Mouse (Mus musculus) CH12.LX (cell line): ENCODE measurements around the gene Rab4a. TPM values are rescaled to one million over a fixed set of nuclear protein-coding genes. Genes with fewer than 3 reads are reported as not detected.

ENCODE experiments used
- DNase-seq: peaks from one replicate; pipeline ENCODE4 v3.0.0-alpha.2; 2013; ENCODE audit errors: extremely low read depth
- H3K27ac ChIP-seq: 2 replicates; pipeline ENCODE4 v1.5.1; 2012; ENCODE audit warnings: low read depth, mild to moderate bottlenecking, control low read depth, moderate library complexity; ENCODE audit not compliant: insufficient read depth
- H3K27me3 ChIP-seq: replicated peaks from 2 replicates; pipeline ENCODE3; 2012; ENCODE audit warnings: inconsistent platforms
- H3K36me3 ChIP-seq, 2 experiments: replicated peaks in 1 of 2; 2 replicates each; pipeline versions ENCODE3 to v1.6.1; 2012; ENCODE audit warnings: inconsistent platforms in 1 of 2, low read length in 1 of 2, mild to moderate bottlenecking in 1 of 2, mixed read lengths in 1 of 2, moderate library complexity in 1 of 2; ENCODE audit not compliant: control insufficient read depth in 1 of 2, insufficient read depth in 1 of 2
- H3K4me1 ChIP-seq, 2 experiments: 2 replicates each; pipeline ENCODE4 v1.6.1; 2012; ENCODE audit warnings: inconsistent platforms in 1 of 2, moderate library complexity in 1 of 2; ENCODE audit not compliant: insufficient read depth in 2 of 2, control insufficient read depth in 1 of 2
- H3K4me2 ChIP-seq: 2 replicates; pipeline ENCODE4 v1.6.1; 2012; ENCODE audit warnings: low read depth, mild to moderate bottlenecking, control low read depth; ENCODE audit not compliant: poor library complexity, insufficient read depth, severe bottlenecking
- H3K4me3 ChIP-seq, 3 experiments: fragments of 150-350 bp in 1 of 3; sonication (generic) in 1 of 3; replicated peaks in 1 of 3; 2 replicates each; pipeline versions ENCODE3 to v1.5.1; 2011 to 2012; ENCODE audit warnings: low read depth in 2 of 3, low read length in 2 of 3, mild to moderate bottlenecking in 2 of 3, moderate library complexity in 2 of 3, control low read depth in 1 of 3, improper control_type of control experiment in 1 of 3, inconsistent platforms in 1 of 3, mixed read lengths in 1 of 3; ENCODE audit not compliant: poor library complexity in 1 of 3
- H3K79me2 ChIP-seq: replicated peaks from 2 replicates; pipeline ENCODE4 v1.6.1; 2012; ENCODE audit warnings: mild to moderate bottlenecking, moderate library complexity; ENCODE audit not compliant: control insufficient read depth, poor library complexity, insufficient read depth, severe bottlenecking; ENCODE audit errors: extremely low read depth
- H3K9ac ChIP-seq: 2 replicates; pipeline ENCODE4 v1.6.1; 2012; ENCODE audit warnings: low read depth, mild to moderate bottlenecking, control low read depth, moderate library complexity; ENCODE audit not compliant: insufficient read depth
- H3K9me3 ChIP-seq: replicated peaks from 2 replicates; pipeline ENCODE3; 2012; ENCODE audit warnings: low read length, inconsistent platforms, mixed read lengths
- CHD1 ChIP-seq: IDR thresholded peaks from 2 replicates; pipeline ENCODE4 v1.6.1; 2012; ENCODE audit warnings: low read depth, low read length, improper control_type of control experiment, inconsistent platforms
- CHD2 ChIP-seq: IDR thresholded peaks from 2 replicates; pipeline ENCODE4 v1.6.1; 2011; ENCODE audit warnings: low read length, improper control_type of control experiment
- E2F4 ChIP-seq: IDR thresholded peaks from 2 replicates; pipeline ENCODE4 v1.6.1; 2011; ENCODE audit warnings: low read depth, low read length, improper control_type of control experiment; ENCODE audit not compliant: insufficient replicate concordance
- EP300 ChIP-seq: IDR thresholded peaks from 2 replicates; pipeline ENCODE4 v1.6.1; 2011; ENCODE audit warnings: low read length, improper control_type of control experiment
- ETS1 ChIP-seq: conservative IDR thresholded peaks from 2 replicates; pipeline ENCODE4 v1.6.1; 2012; ENCODE audit warnings: low read depth, mild to moderate bottlenecking, inconsistent platforms, low read length, improper control_type of control experiment, moderate library complexity
- GABPA ChIP-seq: IDR thresholded peaks from 2 replicates; pipeline ENCODE4 v1.6.1; 2012; ENCODE audit warnings: low read depth, low read length, improper control_type of control experiment, inconsistent platforms; ENCODE audit not compliant: insufficient replicate concordance
- IRF4 ChIP-seq: IDR thresholded peaks from 2 replicates; pipeline ENCODE4 v1.6.1; 2014; ENCODE audit warnings: low read depth, mild to moderate bottlenecking, inconsistent platforms, low read length, improper control_type of control experiment
- KAT2A ChIP-seq: IDR thresholded peaks from 2 replicates; pipeline ENCODE4 v1.6.1; 2012; ENCODE audit warnings: low read length, improper control_type of control experiment, inconsistent platforms; ENCODE audit not compliant: insufficient replicate concordance
- MAZ ChIP-seq: IDR thresholded peaks from 2 replicates; pipeline ENCODE4 v1.6.1; 2012; ENCODE audit warnings: low read depth, mild to moderate bottlenecking, inconsistent platforms, low read length, improper control_type of control experiment, moderate library complexity
- MYC ChIP-seq: IDR thresholded peaks from 2 replicates; pipeline ENCODE4 v1.6.1; 2011; ENCODE audit warnings: low read depth, mild to moderate bottlenecking, improper control_type of control experiment, low read length
- NRF1 ChIP-seq: IDR thresholded peaks from 2 replicates; pipeline ENCODE4 v1.6.1; 2014; ENCODE audit warnings: low read depth, mild to moderate bottlenecking, inconsistent platforms, low read length, improper control_type of control experiment, moderate library complexity
- POLR2A ChIP-seq: IDR thresholded peaks from 2 replicates; pipeline ENCODE4 v1.6.1; 2011; ENCODE audit warnings: low read depth, mild to moderate bottlenecking, improper control_type of control experiment, low read length
- RAD21 ChIP-seq: IDR thresholded peaks from 2 replicates; pipeline ENCODE4 v1.6.1; 2011; ENCODE audit warnings: low read depth, mild to moderate bottlenecking, low read length, improper control_type of control experiment, moderate library complexity
- RCOR1 ChIP-seq: conservative IDR thresholded peaks from 2 replicates; pipeline ENCODE4 v1.6.1; 2012; ENCODE audit warnings: low read depth, mild to moderate bottlenecking, inconsistent platforms, low read length, improper control_type of control experiment
- SIN3A ChIP-seq: IDR thresholded peaks from 2 replicates; pipeline ENCODE4 v1.6.1; 2012; ENCODE audit warnings: low read length, improper control_type of control experiment, inconsistent platforms
- SMC3 ChIP-seq: IDR thresholded peaks from 2 replicates; pipeline ENCODE4 v1.6.1; 2011; ENCODE audit warnings: low read depth, low read length, improper control_type of control experiment
- USF1 ChIP-seq: IDR thresholded peaks from 2 replicates; pipeline ENCODE4 v1.6.1; 2014; ENCODE audit warnings: low read depth, mild to moderate bottlenecking, inconsistent platforms, low read length, improper control_type of control experiment
- ZNF384 ChIP-seq: IDR thresholded peaks from 2 replicates; pipeline ENCODE4 v1.6.1; 2012; ENCODE audit warnings: low read depth, low read length, improper control_type of control experiment, inconsistent platforms
- dilution Hi-C: fragments of 300-500 bp; cut with MboI; formaldehyde crosslinking; loops from 2 replicates; pipeline ENCODE4 v1.14.3; 2020; ENCODE audit warnings: low sequenced_read_pairs; ENCODE audit not compliant: extremely low pct_unique_long_range_greater_than_20kb, extremely low pct_ligation_motif_present
- in situ Hi-C: fragments of 300-500 bp; cut with MboI; formaldehyde crosslinking; loops from 3 replicates; pipeline ENCODE4 v1.14.3; 2019; ENCODE audit warnings: low sequenced_read_pairs, low pct_ligation_motif_present, low pct_unique_long_range_greater_than_20kb, mixed read lengths
- polyA plus RNA-seq: library from polyadenylated mRNA; unstranded; fragments of >175 nt; gene quantifications from 2 replicates; pipeline ENCODE4 v1.2.1, GENCODE M21; 2012; ENCODE audit warnings: low read depth; ENCODE audit not compliant: insufficient read length
- total RNA-seq, 2 experiments: library from RNA; depleted of rRNA; stranded (reverse); fragments of 300-350 nt in 1 of 2; fragments of >200 nt in 1 of 2; gene quantifications; 2 replicates each; pipeline ENCODE4 v1.2.3; 2012 to 2014

Gene Rab4a
- total and polyA plus RNA-seq, 3 experiments = not detected

GRCm38 (mm10) chr8:123773468-123773867, 32.3 kb upstream of the Rab4a start:
- dilution Hi-C loops (no loop called here), in situ Hi-C loops (no loop called here)
- Histone ChIP-seq H3K9me3 (peaks cover 5% of the 10 kb centered on the region), H3K4me2 (no peak overlapping the region), H3K4me1 (peaks cover 0 to 11% of the 10 kb centered on the region in 2 experiments; a peak in 2 of 4 replicates), H3K4me3 (no peak overlapping the region), H3K36me3 (no peaks in the 10 kb centered on the region), H3K9ac (no peak overlapping the region), H3K79me2 (no peaks in the 10 kb centered on the region), H3K27me3 (peaks cover 7% of the 10 kb centered on the region), H3K27ac (no peak overlapping the region)
- DNase-seq = no peak
- TF ChIP-seq MYC = no peak
- no peak for TF ChIP-seq ZNF384
- TF ChIP-seq CHD1 = no peak
- TF ChIP-seq SMC3 = no peak

GRCm38 (mm10) chr8:123774491-123774890, 31.3 kb upstream of the Rab4a start:
- Histone ChIP-seq H3K36me3 (no peaks in the 10 kb centered on the region), H3K4me2 (no peak overlapping the region), H3K9ac (no peak overlapping the region), H3K4me1 (peaks cover 0 to 11% of the 10 kb centered on the region in 2 experiments; a peak in 2 of 4 replicates), H3K9me3 (peaks cover 5% of the 10 kb centered on the region), H3K79me2 (no peaks in the 10 kb centered on the region), H3K27ac (no peak overlapping the region), H3K4me3 (no peak overlapping the region), H3K27me3 (peaks cover 7% of the 10 kb centered on the region)
- no peak for TF ChIP-seq ZNF384
- TF ChIP-seq CHD2 = no peak
- TF ChIP-seq SMC3 = no peak
- TF ChIP-seq IRF4 = no peak
- no peak for TF ChIP-seq RCOR1
- no peak for TF ChIP-seq E2F4
- no peak for TF ChIP-seq MYC
- TF ChIP-seq KAT2A = no peak
- no peak for TF ChIP-seq SIN3A
- no peak for TF ChIP-seq EP300
- TF ChIP-seq ETS1 = no peak
- no peak for TF ChIP-seq USF1
- no peak for TF ChIP-seq NRF1
- TF ChIP-seq POLR2A = no peak
- no peak for TF ChIP-seq RAD21
- no peak for TF ChIP-seq MAZ
- TF ChIP-seq GABPA = no peak
- dilution Hi-C loops (no loop called here), in situ Hi-C loops (no loop called here)
- no peak for DNase-seq
